19 mouse cellular contexts compared by ENCODE assay signal in genomic region chr4:84662228-84663065, GRCm38 (mm10). TPM values are rescaled to one million over a fixed set of nuclear protein-coding genes. Genes with fewer than 3 reads are reported as not detected.
"Had no signal": no experiment of that assay in that cellular context is flagged by ENCODE, and none has a peak within 500 bp of the region (broad histone marks: within the 10 kb centered on the region; RNA-seq: fewer than 3 reads in every experiment).

No protein-coding gene starts in this region.

- H3K9me3 ChIP-seq: lung, embryonic 15.5 days; megakaryocyte, embryonic 14.5 days; midbrain, embryonic 13.5 days; midbrain, embryonic 15.5 days; neural tube, embryonic 12.5 days; stomach, embryonic 15.5 days had no signal

- H3K36me3 ChIP-seq: lung, embryonic 15.5 days; midbrain, embryonic 13.5 days; midbrain, embryonic 15.5 days; neural tube, embryonic 12.5 days; stomach, embryonic 15.5 days had no signal

- H3K4me2 ChIP-seq: lung, embryonic 15.5 days; midbrain, embryonic 11.5 days; midbrain, embryonic 13.5 days; midbrain, embryonic 15.5 days; neural tube, embryonic 12.5 days; stomach, embryonic 15.5 days had no signal

- H3K27me3 ChIP-seq: lung, embryonic 15.5 days; neural tube, embryonic 12.5 days; stomach, embryonic 15.5 days had no signal

- H3K27ac ChIP-seq: lung, embryonic 15.5 days; macrophage; midbrain, embryonic 13.5 days; midbrain, embryonic 15.5 days; neural tube, embryonic 12.5 days; stomach, embryonic 15.5 days; stomach, postnatal 0 days had no signal

- ATAC-seq: lung, postnatal 0 days; midbrain, embryonic 13.5 days; midbrain, embryonic 15.5 days had no signal

- H3K4me3 ChIP-seq: lung, embryonic 15.5 days; megakaryocyte, embryonic 14.5 days; midbrain, embryonic 13.5 days; midbrain, embryonic 15.5 days; neural tube, embryonic 12.5 days; stomach, embryonic 15.5 days had no signal

- H3K9ac ChIP-seq: lung, embryonic 15.5 days; midbrain, embryonic 13.5 days; midbrain, embryonic 15.5 days; neural tube, embryonic 12.5 days; stomach, embryonic 15.5 days had no signal

- DNase-seq: lung, adult 2 months; lung, postnatal 14 days; lung, postnatal 36 days; right cerebral cortex, postnatal 14 days; thymus, adult 2 months; thymus, postnatal 25 days; thymus, postnatal 4 days had no signal

- H3K4me1 ChIP-seq: lung, embryonic 15.5 days; megakaryocyte, embryonic 14.5 days; midbrain, embryonic 13.5 days; midbrain, embryonic 15.5 days; neural tube, embryonic 12.5 days; stomach, embryonic 15.5 days had no signal

RNA-seq across cellular contexts. Expression of gene Bnc2, which starts 12.6 kb away (rescaled TPM):
- total RNA-seq: megakaryocyte progenitor cell, adult 5-6 weeks; neutrophil, adult 5-6 weeks had no signal
